Mouse (Mus musculus) ES-E14 (cell line): ENCODE measurements around the gene Rsph1. TPM values are rescaled to one million over a fixed set of nuclear protein-coding genes. Genes with fewer than 3 reads are reported as not detected.

Experiments used
- DNase-seq: peaks from one replicate; pipeline ENCODE4 v3.0.0-alpha.2; 2013; ENCODE audit warnings: low read depth, low spot score
- H3K27ac ChIP-seq: 2 replicates; pipeline ENCODE4 v1.5.1; 2012; ENCODE audit warnings: low read depth, mild to moderate bottlenecking, low read length, moderate library complexity, mixed read lengths; ENCODE audit not compliant: poor library complexity, insufficient read depth, severe bottlenecking
- H3K36me3 ChIP-seq: 2 replicates; pipeline ENCODE4 v1.6.1; 2012; ENCODE audit warnings: mild to moderate bottlenecking, low read length, moderate library complexity, mixed read lengths; ENCODE audit not compliant: control insufficient read depth, poor library complexity, insufficient read depth, severe bottlenecking
- H3K4me1 ChIP-seq, 2 experiments: fragments of 150-350 bp in 1 of 2; sonication (generic) in 1 of 2; 2 replicates each; pipeline ENCODE4 v1.6.1; 2012; ENCODE audit warnings: low read length in 2 of 2, mild to moderate bottlenecking in 1 of 2, mixed read lengths in 1 of 2; ENCODE audit not compliant: control insufficient read depth in 2 of 2, insufficient read depth in 2 of 2, poor library complexity in 1 of 2
- H3K4me3 ChIP-seq, 2 experiments: fragments of 150-350 bp in 1 of 2; sonication (generic) in 1 of 2; 2 replicates each; pipeline ENCODE4 v1.5.1; 2012; ENCODE audit warnings: low read length in 2 of 2, low read depth in 1 of 2, mild to moderate bottlenecking in 1 of 2, mixed read lengths in 1 of 2; ENCODE audit not compliant: insufficient read depth in 1 of 2, poor library complexity in 1 of 2, severe bottlenecking in 1 of 2
- H3K9ac ChIP-seq: 2 replicates; pipeline ENCODE4 v1.6.1; 2012; ENCODE audit warnings: low read depth, mild to moderate bottlenecking, low read length, mixed read lengths; ENCODE audit not compliant: poor library complexity, insufficient read depth, severe bottlenecking
- H3K9me3 ChIP-seq: fragments of 150-350 bp; sonication (generic); 2 replicates; pipeline ENCODE4 v1.6.1; 2012; ENCODE audit warnings: low read depth, mild to moderate bottlenecking, low read length; ENCODE audit not compliant: control insufficient read depth, insufficient read depth
- CHD2 ChIP-seq: IDR thresholded peaks from 2 replicates; pipeline ENCODE4 v1.6.1; 2014; ENCODE audit warnings: mild to moderate bottlenecking, low read depth, low read length, inconsistent platforms
- HCFC1 ChIP-seq: IDR thresholded peaks from 2 replicates; pipeline ENCODE4 v1.6.1; 2012; ENCODE audit warnings: low read length, inconsistent platforms, borderline replicate concordance; ENCODE audit not compliant: insufficient read depth
- MAFK ChIP-seq: IDR thresholded peaks from 2 replicates; pipeline ENCODE4 v1.6.1; 2014; ENCODE audit warnings: mild to moderate bottlenecking, low read depth, low read length, inconsistent platforms; ENCODE audit not compliant: insufficient read depth
- ZC3H11A ChIP-seq: IDR thresholded peaks from 2 replicates; pipeline ENCODE4 v1.6.1; 2012; ENCODE audit warnings: low read depth, mild to moderate bottlenecking, inconsistent platforms, low read length, borderline replicate concordance
- ZNF384 ChIP-seq: IDR thresholded peaks from 2 replicates; pipeline ENCODE4 v1.6.1; 2012; ENCODE audit warnings: low read depth, low read length, inconsistent platforms
- in situ Hi-C, 2 experiments: fragments of 600-800 bp; cut with MboI; formaldehyde crosslinking; loops; one replicate each; pipeline ENCODE4 v1.15.1; 2025; ENCODE audit warnings: low sequenced_read_pairs in 2 of 2, inconsistent platforms in 1 of 2; ENCODE audit not compliant: unreplicated experiment in 2 of 2
- total RNA-seq: library from RNA; depleted of rRNA; stranded (reverse); fragments of 300-350 nt; gene quantifications from 2 replicates; pipeline ENCODE4 v1.2.3, GENCODE M21; 2012

Rsph1 gene
- total RNA-seq, 1 experiment: 1.9 TPM

- no peak overlapping the region for H3K4me3 ChIP-seq
- in situ Hi-C loops: no loop called here
- no peak for TF ChIP-seq ZC3H11A
- TF ChIP-seq CHD2: no peak
- no peak for TF ChIP-seq MAFK
- TF ChIP-seq HCFC1: no peak
- no peak for TF ChIP-seq ZNF384
Observed at GRCm38 (mm10) chr17:31318906-31319767, 42.0 kb upstream of the Rsph1 start.

GRCm38 (mm10) chr17:31317521-31318272, 40.5 kb upstream of the Rsph1 start:
- Histone ChIP-seq H3K27ac (no peak overlapping the region), H3K36me3 (peaks cover 9% of the 10 kb centered on the region; the same call in 1 of the 2 replicates), H3K4me1 (peaks cover 2 to 32% of the 10 kb centered on the region in 2 experiments; a peak in 3 of 4 replicates), H3K9ac (peak overlapping the region; percentile 31; the same call in 1 of the 2 replicates), H3K9me3 (no peaks in the 10 kb centered on the region), H3K4me3 (peak overlapping the region in 1 of 2 experiments; percentile 24; a peak in 1 of 4 replicates)
- in situ Hi-C loops: no loop called here
- DNase-seq: no peak
- no peak for TF ChIP-seq HCFC1
- TF ChIP-seq MAFK: no peak
- no peak for TF ChIP-seq CHD2
- no peak for TF ChIP-seq ZNF384
- TF ChIP-seq ZC3H11A: peak; percentile 18; the same call in 1 of the 2 replicates

More at GRCm38 (mm10) chr17:31318906-31319767, 42.0 kb upstream of the Rsph1 start:
- no peak for DNase-seq
- peaks cover 7% of the 10 kb centered on the region; the same call in 1 of the 2 replicates for H3K36me3 ChIP-seq
- peaks cover 0 to 32% of the 10 kb centered on the region in 2 experiments; a peak in 2 of 4 replicates for H3K4me1 ChIP-seq
- no peaks in the 10 kb centered on the region for H3K9me3 ChIP-seq
- no peak overlapping the region for H3K27ac ChIP-seq
- H3K9ac ChIP-seq: no peak overlapping the region

GRCm38 (mm10) chr17:31316998-31317397, 39.8 kb upstream of the Rsph1 start:
- Histone ChIP-seq H3K36me3 (peaks cover 9% of the 10 kb centered on the region; the same call in 1 of the 2 replicates), H3K9ac (no peak overlapping the region), H3K4me1 (peaks cover 2 to 35% of the 10 kb centered on the region in 2 experiments; a peak in 3 of 4 replicates), H3K4me3 (no peak overlapping the region), H3K9me3 (no peaks in the 10 kb centered on the region), H3K27ac (no peak overlapping the region)
- no peak for TF ChIP-seq ZNF384
- no peak for TF ChIP-seq MAFK
- no peak for TF ChIP-seq ZC3H11A
- TF ChIP-seq CHD2: no peak
- no peak for TF ChIP-seq HCFC1
- DNase-seq: no peak
- in situ Hi-C loops: no loop called here

GRCm38 (mm10) chr17:31315993-31316392, 38.8 kb upstream of the Rsph1 start:
- no peak for DNase-seq
- Histone ChIP-seq H3K27ac (no peak overlapping the region), H3K9me3 (no peaks in the 10 kb centered on the region), H3K4me3 (no peak overlapping the region), H3K9ac (no peak overlapping the region), H3K4me1 (peaks cover 5 to 29% of the 10 kb centered on the region in 2 experiments), H3K36me3 (peaks cover 9% of the 10 kb centered on the region; the same call in 1 of the 2 replicates)
- in situ Hi-C loops: no loop called here
- TF ChIP-seq ZC3H11A (no peak), CHD2 (no peak), HCFC1 (no peak), MAFK (no peak), ZNF384 (no peak)
